Mouse (Mus musculus) ES-CJ7 (cell line): Measurements from ENCODE around the gene Card14.
A peak's percentile ranks its signal among the peaks of the same experiment; 100 is the strongest.
"Not testable (repeated sequence)": the region's sequence is repeated elsewhere in the genome, so short reads cannot be mapped to it uniquely, and the experiment has no call there.

Source experiments
- DNase-seq: peaks from one replicate; pipeline ENCODE4 v3.0.0; 2011; ENCODE audit warnings: low read depth, low spot score

The Card14 gene

DNA sequence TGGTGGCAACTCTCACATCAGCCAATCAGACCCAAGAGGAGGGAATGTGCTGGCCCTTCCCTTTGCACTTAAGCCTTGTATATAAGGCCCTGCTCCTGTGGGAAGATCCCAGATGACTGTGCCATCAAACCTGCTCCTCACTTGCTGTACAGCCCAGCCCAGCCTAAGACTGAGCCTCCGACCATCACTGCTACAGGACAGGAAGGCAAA, at the start of gene Card14:
Gene Card14, plus strand, starts transcription at position 111 of the 210 bp plus-strand sequence.
- no peak for DNase-seq

DNA sequence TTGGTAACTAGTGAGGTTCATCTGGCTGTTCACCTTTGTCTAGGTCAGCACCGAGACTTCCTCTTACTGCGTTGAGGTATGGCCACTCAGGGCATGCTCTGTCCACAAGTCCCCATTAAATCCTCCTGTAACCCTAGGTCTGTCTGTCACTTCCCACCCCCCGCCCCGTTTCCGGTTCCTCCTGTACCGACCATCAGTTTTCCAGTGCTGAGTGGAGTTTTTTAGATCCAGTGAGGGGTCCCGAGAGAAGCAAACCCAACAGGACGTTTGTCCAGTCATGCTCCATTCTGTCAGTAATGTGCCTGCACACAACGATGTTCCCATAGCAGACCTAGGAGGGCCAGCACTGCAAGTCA, 49.4 kb upstream of the Card14 start:
- DNase-seq: no peak

DNA sequence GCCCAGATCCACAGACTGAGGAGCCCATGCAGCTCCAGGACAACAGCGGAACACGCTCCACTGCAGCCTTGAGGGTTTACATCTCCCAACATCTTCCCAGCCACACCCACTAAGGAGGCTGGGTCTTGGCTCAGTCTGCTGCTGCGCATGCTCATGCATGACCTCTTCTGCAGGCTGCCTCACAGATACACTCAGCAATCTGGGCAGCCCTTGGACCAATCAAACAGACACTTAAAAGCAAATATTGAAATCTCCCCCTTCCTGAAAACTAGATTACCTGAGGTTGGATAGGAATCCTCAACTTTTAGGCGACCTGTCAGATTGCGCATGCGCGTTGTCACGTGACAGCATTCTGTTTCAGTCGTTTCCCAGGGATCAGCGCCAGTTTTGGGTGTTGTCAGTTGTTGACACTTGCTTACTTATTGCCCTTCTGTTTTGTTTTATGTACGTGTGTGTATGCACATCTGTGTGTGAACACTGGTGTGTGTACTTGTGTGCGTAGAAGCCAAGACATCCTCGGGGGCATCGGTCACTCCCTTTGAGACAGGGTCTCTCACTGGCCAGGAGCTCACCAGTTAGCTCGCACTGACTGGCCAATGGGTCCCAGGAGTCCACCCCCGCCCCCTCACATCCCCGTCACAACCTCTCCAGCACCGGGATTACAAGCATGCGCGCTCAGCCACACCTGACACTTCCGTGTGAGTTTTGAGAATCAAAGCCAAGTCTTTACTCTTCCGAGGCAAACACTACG, 48.8 kb upstream of the Card14 start:
- DNase-seq: peak; percentile 85

- DNase-seq: no peak
Observed at GRCm38 (mm10) chr11:119259977-119260376, 47.6 kb upstream of the Card14 start.

DNA sequence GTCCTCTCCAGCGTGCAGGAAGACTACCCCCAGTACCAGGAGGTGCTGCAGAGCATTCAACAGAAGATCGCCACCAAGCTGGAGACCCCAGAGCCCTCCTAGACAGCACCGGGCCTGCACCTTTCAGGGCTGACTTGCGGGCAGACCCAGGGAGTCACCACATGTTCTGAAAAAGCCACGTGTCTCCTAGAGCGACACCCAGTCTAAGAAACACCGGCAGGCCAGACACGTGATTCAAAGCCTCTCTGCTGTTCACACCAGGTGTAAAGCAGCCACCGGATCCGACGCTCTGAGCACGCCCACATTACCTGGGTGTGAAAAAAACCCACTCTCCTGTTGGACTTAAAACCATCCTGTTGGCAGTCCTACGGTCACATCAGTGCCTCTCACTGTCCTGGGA, 43.2 kb upstream of the Card14 start:
- no peak for DNase-seq

DNA sequence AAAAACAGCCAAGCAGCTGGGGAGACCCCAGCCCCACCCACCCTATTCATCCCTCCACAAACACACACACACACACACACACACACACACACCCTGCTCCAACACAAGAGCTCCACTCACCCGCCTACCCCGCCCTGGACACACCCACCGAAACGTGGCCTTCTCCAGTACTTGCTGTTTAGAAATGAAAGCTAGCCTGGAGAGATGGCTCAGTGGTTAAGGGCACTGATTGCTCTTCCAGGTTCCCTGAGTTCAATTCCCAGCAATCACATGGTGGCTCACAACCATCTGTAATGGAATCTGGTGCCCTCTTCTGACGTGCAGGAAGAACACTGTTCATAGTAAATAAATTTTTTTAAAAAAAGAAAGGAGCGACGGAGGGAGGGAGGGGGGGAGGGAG, 41.8 kb upstream of the Card14 start:
- DNase-seq: peak; percentile 77

DNA sequence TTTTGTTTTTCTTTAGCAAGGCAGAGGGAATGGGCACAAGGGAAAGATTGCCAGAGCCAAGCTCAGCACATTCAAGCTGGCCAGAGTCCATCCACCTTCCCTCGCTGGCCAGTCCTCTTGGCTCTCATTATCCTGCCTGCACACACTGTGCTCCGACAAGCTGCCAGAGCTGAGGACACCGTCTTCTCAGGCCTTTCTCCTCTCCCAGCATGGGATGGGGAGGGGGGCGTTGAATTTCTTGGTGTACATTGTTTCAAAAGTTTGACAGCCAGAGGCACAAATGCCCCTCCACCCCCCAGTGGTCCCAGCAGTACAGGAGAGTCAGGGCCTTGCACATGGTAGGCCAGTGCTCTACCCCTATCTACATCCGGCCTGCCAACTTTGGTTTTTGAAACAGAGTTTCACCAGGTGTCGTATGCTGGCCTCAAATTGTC, 40.3 kb upstream of the Card14 start:
- no peak for DNase-seq

DNA sequence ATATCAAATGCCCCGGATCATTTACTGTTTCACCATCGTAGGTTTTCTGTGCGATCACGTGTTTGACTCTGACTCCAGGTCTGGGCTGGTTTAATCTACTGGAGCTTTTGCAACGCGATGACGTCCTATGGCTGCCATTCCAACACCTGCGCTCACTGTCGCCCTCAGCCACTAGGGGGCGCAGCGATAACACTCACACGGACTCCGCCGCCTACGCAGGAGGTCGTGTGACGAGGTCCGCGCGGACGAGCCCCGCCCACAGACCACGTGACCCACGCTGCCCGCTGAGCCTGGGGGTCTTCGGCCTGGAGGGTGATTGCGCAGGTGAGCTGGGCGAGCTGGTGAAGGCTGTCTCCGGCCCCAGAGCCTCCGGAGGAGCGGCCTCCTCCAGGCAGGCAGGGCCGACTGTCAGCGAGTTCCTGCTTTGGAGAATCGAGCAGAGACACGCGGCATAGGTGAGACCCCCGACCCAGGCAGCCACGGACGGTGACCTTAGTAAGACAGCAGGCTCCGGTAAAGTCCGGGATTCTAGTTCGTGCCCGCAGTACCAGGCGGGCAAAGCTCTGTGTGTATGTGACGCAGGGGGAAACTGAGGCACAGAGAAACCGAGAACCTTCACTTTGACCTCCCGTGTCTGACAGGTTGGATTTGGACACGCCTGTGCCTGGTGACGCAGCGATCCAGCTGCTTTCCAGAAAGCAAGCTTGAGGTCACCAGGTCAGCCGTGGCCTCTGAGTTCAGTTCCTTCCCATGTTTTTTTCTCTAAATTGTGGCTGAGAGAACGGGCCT, 39.6 kb upstream of the Card14 start, which contains the start of gene Gaa:
Gene Gaa, plus strand, starts transcription at position 120 of the 789 bp plus-strand sequence.
- DNase-seq: peak; percentile 96

GRCm38 (mm10) chr11:119268557-119269195, 38.9 kb upstream of the Card14 start:
- DNase-seq: no peak

DNA sequence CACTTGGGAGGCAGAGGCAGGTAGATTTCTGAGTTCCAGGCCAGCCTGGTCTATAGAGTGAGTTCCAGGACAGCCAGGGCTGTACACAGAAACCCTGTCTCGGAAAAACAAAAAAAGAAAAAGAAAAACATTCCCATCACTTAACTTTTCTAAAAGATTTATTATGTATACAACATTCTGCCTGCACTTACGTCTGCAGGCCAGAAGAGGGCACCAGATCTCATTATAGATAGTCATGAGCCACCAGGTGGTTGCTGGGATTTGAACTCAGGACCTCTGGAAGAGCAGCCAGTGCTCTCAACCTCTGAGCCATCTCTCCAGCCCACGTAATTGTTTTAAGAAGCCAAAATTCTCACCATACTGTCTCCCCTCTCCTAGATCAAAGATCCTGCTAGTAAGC, 35.1 kb upstream of the Card14 start:
- not testable (repeated sequence) for DNase-seq

GRCm38 (mm10) chr11:119273186-119273930, 34.2 kb upstream of the Card14 start:
- DNase-seq: peak; percentile 50

DNA sequence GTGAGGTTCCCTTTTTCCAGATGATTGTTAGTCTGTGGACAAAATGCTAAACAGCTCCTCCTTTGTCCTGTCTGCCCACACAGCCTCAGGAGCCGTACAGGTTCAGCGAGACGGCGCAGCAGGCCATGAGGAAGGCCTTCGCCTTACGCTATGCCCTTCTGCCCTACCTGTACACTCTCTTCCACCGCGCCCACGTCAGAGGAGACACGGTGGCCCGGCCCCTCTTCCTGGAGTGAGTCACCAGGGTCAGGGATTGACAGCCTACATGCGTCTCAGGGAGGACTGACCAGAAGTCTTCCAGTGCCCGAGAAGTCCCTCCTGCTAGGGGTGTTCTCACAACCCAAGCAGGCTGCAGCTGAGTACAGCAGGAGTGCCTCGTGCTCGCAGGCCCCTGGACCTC, 26.5 kb upstream of the Card14 start:
- no peak for DNase-seq

- no peak for DNase-seq
Observed at GRCm38 (mm10) chr11:119285791-119286527, 21.6 kb upstream of the Card14 start.

DNA sequence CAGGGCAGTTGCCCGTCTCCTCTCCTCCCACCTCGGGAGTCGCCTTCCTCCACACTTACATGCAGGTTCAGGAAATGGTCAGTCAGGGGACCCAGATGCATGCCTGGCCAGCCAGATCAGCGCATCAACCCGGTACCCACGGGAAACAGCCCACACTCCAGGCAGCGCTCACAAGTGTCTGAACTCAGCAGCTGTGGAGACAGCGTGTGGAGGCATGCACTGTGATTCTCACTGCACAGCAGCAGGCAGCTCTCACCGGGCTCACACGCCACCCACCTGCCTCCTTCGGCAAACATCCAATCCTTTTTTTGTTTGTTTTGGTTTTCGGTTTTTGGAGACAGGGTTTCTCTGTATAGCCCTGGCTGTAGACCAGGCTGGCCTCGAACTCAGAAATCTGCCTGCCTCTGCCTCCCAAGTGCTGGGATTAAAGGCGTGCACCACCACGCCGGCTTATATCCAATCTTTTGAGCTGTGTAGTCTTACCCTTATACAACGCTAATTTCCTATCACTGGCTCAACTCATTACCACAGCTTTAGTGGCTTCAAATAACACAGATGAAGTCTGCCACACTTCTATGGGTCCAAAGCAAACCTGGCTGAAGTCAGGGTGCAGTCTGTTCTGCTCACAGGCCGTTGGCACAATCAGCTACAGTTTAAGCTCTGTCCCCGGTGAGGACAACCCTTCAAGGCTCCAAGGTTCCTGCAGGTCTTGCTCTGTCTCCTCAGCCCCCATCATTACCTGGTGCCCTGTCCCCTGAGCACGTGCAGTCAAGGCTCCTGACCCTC, 20.2 kb upstream of the Card14 start:
- no peak for DNase-seq

GRCm38 (mm10) chr11:119292861-119293260, 14.7 kb upstream of the Card14 start:
- DNase-seq: peak; percentile 33

GRCm38 (mm10) chr11:119297996-119298395, 9.6 kb upstream of the Card14 start:
- DNase-seq: peak; percentile 30

DNA sequence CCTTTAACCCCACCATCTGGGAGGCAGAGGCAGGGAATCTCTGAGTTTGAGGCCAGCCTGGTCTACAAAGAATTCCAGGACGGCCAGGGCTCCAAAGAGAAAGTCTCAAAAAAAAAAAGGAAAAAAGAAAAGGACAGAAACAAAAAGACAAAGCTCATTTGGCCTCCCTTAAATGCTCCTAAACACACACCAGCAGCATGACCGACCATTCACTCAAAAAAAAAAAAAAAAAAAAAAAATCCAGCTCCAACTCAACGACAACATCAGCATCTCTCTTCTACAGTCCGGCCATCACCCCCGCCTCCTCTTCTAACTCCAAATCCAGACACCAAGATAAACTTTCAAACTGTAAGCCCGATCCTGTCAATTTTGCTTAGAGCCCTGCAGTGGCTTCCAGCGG, 8.7 kb upstream of the Card14 start:
- no peak for DNase-seq

DNA sequence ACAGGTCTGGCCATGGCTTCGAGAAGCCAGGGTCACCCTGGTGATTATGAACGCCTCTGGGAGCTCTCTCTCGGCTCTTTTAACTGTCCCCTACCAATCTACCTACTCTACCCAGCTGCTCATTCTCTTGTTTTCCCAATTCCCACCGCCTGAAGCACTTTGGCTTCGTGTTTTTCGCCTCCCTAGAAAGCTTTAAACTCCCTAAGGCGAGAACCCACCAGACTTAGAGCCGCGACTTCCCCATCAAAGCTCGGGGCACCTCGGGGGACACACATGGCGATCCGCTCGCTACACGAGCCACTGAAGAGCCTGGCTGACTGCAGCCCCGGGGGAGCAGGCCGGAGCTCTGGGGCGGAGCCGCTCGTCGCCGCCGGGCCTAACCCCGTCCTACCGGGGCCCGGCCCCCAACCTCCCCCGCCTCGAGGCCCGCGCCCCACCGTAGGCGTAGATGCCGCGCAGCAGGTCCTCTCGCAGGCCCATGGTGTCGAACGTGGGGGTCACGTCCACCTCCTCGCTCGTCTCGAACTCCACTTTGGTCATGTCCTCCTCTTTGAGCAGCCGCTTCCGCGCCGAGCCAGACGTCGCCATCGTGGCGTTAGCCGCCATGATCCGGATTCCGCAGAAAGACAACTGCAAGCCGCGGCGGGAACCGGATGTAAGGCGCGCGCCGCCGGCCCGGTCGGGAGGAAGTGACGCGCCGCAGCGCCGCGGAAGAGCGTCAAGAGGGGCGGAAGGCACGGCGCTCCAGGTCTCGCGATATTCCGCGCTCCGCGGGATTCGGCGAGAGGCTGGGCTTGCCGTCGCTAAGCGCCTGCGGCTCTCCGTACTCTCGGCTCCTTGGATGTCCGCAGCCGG, 8.0 kb upstream of the Card14 start, which contains the start of gene Eif4a3:
Gene Eif4a3, minus strand, starts transcription at position 699 of the 855 bp plus-strand sequence.
- DNase-seq: peak; percentile 97

- no peak for DNase-seq
Observed at GRCm38 (mm10) chr11:119300246-119300935, 7.2 kb upstream of the Card14 start.
